Mouse (Mus musculus) ES-Bruce4 (cell line): ENCODE data around the gene Ank3.

Experiments used
- CTCF ChIP-seq: IDR thresholded peaks from one replicate; pipeline ENCODE4 v1.8.1; 2011; ENCODE audit warnings: low read depth, low read length
- EP300 ChIP-seq: IDR thresholded peaks from 2 replicates; pipeline ENCODE4 v1.6.1; 2011; ENCODE audit warnings: low read depth, low read length; ENCODE audit not compliant: insufficient read depth
- POLR2A ChIP-seq: IDR thresholded peaks from one replicate; pipeline ENCODE4 v1.8.1; 2011; ENCODE audit warnings: low read length; ENCODE audit not compliant: insufficient read depth

DNA sequence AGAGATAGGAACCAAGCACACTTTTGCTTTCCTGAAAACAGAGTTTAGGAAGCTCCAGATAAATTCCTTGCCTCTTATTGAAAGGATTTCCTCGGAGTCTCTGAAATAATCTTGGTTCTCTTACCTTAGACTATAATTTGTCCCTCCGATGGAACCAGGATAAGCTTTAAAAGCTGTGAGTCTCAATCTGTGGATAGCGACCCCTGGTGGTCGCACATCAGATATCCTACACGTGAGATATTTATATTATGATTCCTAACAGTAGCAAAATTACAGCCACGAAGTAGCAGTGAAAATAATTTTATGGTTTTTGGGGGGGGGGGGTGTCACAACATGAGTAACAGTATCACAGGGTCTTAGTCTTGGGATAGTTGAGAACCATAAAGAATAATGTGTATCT is 491.2 kb downstream of the Ank3 start:
- TF ChIP-seq EP300 (no peak), POLR2A (no peak), CTCF (no peak)
